ENCODE assay signal across 12 mouse cellular contexts in the genomic region with DNA sequence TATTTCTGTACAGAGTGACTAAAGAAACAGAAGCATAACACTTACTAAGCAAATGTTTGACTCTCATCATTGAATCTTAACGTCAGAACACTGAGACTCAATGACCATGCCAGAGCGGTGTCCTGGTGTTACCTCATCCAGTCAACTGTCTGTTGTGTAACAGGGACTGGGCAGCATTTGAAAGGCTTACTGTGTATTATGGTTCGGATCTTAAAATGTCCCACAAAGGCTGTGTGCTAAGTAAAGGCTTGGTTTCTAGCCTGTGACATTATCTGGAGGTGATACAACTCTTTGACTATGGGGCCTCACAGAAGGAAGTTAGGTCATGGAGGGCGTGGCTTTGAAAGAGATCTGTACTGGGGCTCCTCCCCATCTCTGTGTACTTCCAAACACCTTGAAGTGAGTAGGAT.
DNase-seq lines count a peak whose midpoint lies in the region; ATAC-seq and TF ChIP-seq lines count a peak whose summit lies in the region.
"Had no signal": no experiment of that assay in that cellular context is flagged by ENCODE, and none has a peak within 500 bp of the region (broad histone marks: within the 10 kb centered on the region; RNA-seq: fewer than 3 reads in every experiment).

No protein-coding gene starts in this region.

- H3K4me2 ChIP-seq in stomach, postnatal 0 days (replicated peaks; ENCODE audit: low read depth): no peak overlapping the region
- H3K4me2 ChIP-seq in hindbrain, embryonic 11.5 days (replicated peaks; ENCODE audit: low read depth, low read length): no peak overlapping the region
- H3K4me2 ChIP-seq: forebrain, embryonic 13.5 days; hindbrain, embryonic 13.5 days; limb, embryonic 13.5 days; midbrain, embryonic 12.5 days had no signal

- H3K9me3 ChIP-seq in stomach, postnatal 0 days (ENCODE audit: control insufficient read depth, low read length): no peaks in the 10 kb centered on the region
- H3K9me3 ChIP-seq in hindbrain, embryonic 11.5 days (ENCODE audit: control insufficient read depth, low read length): no peaks in the 10 kb centered on the region
- H3K9me3 ChIP-seq: forebrain, embryonic 13.5 days; hindbrain, embryonic 13.5 days; limb, embryonic 13.5 days; midbrain, embryonic 12.5 days had no signal

- 68% methylated on average over 4 of the region's 4 CpGs for WGBS in stomach, postnatal 0 days
- 85% methylated on average over 4 of the region's 4 CpGs for WGBS in hindbrain, embryonic 11.5 days

- no peak overlapping the region for H3K4me3 ChIP-seq in stomach, postnatal 0 days (ENCODE audit: low read depth, low read length)
- H3K4me3 ChIP-seq in hindbrain, embryonic 11.5 days (ENCODE audit: low read depth, low read length): no peak overlapping the region
- H3K4me3 ChIP-seq: forebrain, embryonic 13.5 days; hindbrain, embryonic 13.5 days; limb, embryonic 13.5 days; midbrain, embryonic 12.5 days had no signal

- H3K27me3 ChIP-seq in stomach, postnatal 0 days (ENCODE audit: control insufficient read depth, insufficient read depth, low read length): no peaks in the 10 kb centered on the region
- no peaks in the 10 kb centered on the region for H3K27me3 ChIP-seq in hindbrain, embryonic 11.5 days (ENCODE audit: control insufficient read depth, insufficient read depth, low read length)
- H3K27me3 ChIP-seq: forebrain, embryonic 13.5 days; hindbrain, embryonic 13.5 days; limb, embryonic 13.5 days; midbrain, embryonic 12.5 days had no signal

- H3K36me3 ChIP-seq in stomach, postnatal 0 days (ENCODE audit: control insufficient read depth, insufficient read depth, low read length): peaks cover 21% of the 10 kb centered on the region
- H3K36me3 ChIP-seq in hindbrain, embryonic 11.5 days (ENCODE audit: control insufficient read depth, insufficient read depth, low read length): no peaks in the 10 kb centered on the region

- no peak for DNase-seq in frontal cortex, postnatal 14 days (ENCODE audit: low spot score in 2 of 2)
- DNase-seq in right cerebral cortex, adult 18-20 months: peak; percentile 29
- no peak for DNase-seq in right cerebral cortex, postnatal 25 days
- DNase-seq in liver: peak; percentile 34
- peak; percentile 45 for DNase-seq in stomach, postnatal 0 days (ENCODE audit: low spot score)
- no peak for DNase-seq in ovary, adult 18-20 months (ENCODE audit: low spot score)
- no peak for DNase-seq in hindbrain, embryonic 11.5 days (ENCODE audit: low spot score)

- H3K4me1 ChIP-seq in stomach, postnatal 0 days (replicated peaks; ENCODE audit: control insufficient read depth, insufficient read depth): no peaks in the 10 kb centered on the region
- H3K4me1 ChIP-seq in hindbrain, embryonic 11.5 days (replicated peaks; ENCODE audit: control insufficient read depth, insufficient read depth, low read length): peaks cover 2% of the 10 kb centered on the region; the same call in 1 of the 2 replicates

- ATAC-seq in frontal cortex, adult (ENCODE audit: low TSS enrichment): peak; percentile 84
- peak; percentile 76 for ATAC-seq in stomach, postnatal 0 days (ENCODE audit: low FRiP score, low TSS enrichment)
- ATAC-seq in hindbrain, embryonic 11.5 days (ENCODE audit: low FRiP score): no peak

- no peak for TF ChIP-seq CTCF in stomach, postnatal 0 days (IDR thresholded peaks at IDR 0.05; ENCODE audit: low read depth)

- no peak for TF ChIP-seq EP300 in stomach, postnatal 0 days (optimal IDR thresholded peaks at IDR 0.05)

- H3K9ac ChIP-seq in stomach, postnatal 0 days (ENCODE audit: low read length): no peak overlapping the region
- no peak overlapping the region for H3K9ac ChIP-seq in hindbrain, embryonic 11.5 days (ENCODE audit: low read depth, low read length)
- H3K9ac ChIP-seq: forebrain, embryonic 13.5 days; hindbrain, embryonic 13.5 days; limb, embryonic 13.5 days; midbrain, embryonic 12.5 days had no signal

- no peak overlapping the region for H3K27ac ChIP-seq in stomach, postnatal 0 days (replicated peaks)
- H3K27ac ChIP-seq in hindbrain, embryonic 11.5 days (ENCODE audit: low read depth, low read length): no peak overlapping the region
- H3K27ac ChIP-seq: forebrain, embryonic 13.5 days; hindbrain, embryonic 13.5 days; limb, embryonic 13.5 days; midbrain, embryonic 12.5 days had no signal

Comparison
In these comparisons a context has a peak if more than half of its experiments do, and no peak if none do; other contexts are left out.
1. DNase-seq: peak in right cerebral cortex, adult 18-20 months (single experiment), liver (single experiment) and stomach, postnatal 0 days (single experiment); none in frontal cortex, postnatal 14 days (0 of 2), right cerebral cortex, postnatal 25 days (single experiment), ovary, adult 18-20 months (single experiment) and hindbrain, embryonic 11.5 days (single experiment).